ENCODE assay signal across 8 mouse cellular contexts in the genomic region with DNA sequence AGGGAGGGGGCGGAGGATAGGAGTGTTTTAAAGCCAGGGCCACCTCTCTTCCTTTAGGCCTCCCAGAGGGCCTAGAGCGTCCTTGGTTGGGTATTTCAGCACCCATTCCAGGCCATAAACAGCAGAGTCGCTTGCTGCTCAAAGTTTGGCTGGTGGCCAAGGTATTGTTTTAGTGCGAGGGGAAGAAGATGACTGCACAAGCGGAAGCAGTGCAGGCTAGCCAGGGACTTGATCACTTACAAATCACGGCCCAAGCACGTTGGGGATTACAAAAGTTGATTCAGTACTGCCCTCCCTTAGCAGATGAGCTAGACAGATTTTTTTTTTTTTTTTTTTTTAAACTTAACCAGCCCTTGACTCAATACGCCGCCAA. TPM values are rescaled to one million over a fixed set of nuclear protein-coding genes. Genes with fewer than 3 reads are reported as not detected.
DNase-seq lines count a peak whose midpoint lies in the region; ATAC-seq and TF ChIP-seq lines count a peak whose summit lies in the region.

No protein-coding gene starts in this region.

- TF ChIP-seq CTCF in bone marrow, adult 2 months (IDR thresholded peaks at IDR 0.05; ENCODE audit: control insufficient read depth, insufficient read depth, low read length), result no peak
- no peak for TF ChIP-seq CTCF in liver, postnatal 0 days (IDR thresholded peaks at IDR 0.05; ENCODE audit: low read depth)

- 1% methylated on average over 9 of the region's 9 CpGs for WGBS in kidney, embryonic 16.5 days
- 8% methylated on average over 9 of the region's 9 CpGs for WGBS in bone marrow, adult 2 months
- WGBS in heart, embryonic 15.5 days, result 7% methylated on average over 9 of the region's 9 CpGs
- 9% methylated on average over 9 of the region's 9 CpGs for WGBS in liver, postnatal 0 days (ENCODE audit: insufficient replicate concordance)

- no peaks in the 10 kb centered on the region for H3K36me3 ChIP-seq in kidney, embryonic 16.5 days (ENCODE audit: insufficient read depth, low read length)
- no peaks in the 10 kb centered on the region for H3K36me3 ChIP-seq in heart, embryonic 15.5 days
- H3K36me3 ChIP-seq in liver, postnatal 0 days (replicated peaks; ENCODE audit: insufficient read depth, low read length), result no peaks in the 10 kb centered on the region

- peaks cover 5% of the 10 kb centered on the region; the same call in 1 of the 2 replicates for H3K4me1 ChIP-seq in kidney, embryonic 16.5 days (ENCODE audit: insufficient read depth, low read length)
- H3K4me1 ChIP-seq in bone marrow, adult 2 months (ENCODE audit: control insufficient read depth, insufficient read depth, low read length), result no peaks in the 10 kb centered on the region
- peaks cover 14% of the 10 kb centered on the region for H3K4me1 ChIP-seq in heart, embryonic 15.5 days (replicated peaks)
- peaks cover 10% of the 10 kb centered on the region for H3K4me1 ChIP-seq in liver, postnatal 0 days (ENCODE audit: insufficient read depth)

- H3K4me2 ChIP-seq in kidney, embryonic 16.5 days (replicated peaks; ENCODE audit: low read depth, low read length), result peak overlapping the region; percentile 58
- peak overlapping the region; percentile 74 for H3K4me2 ChIP-seq in heart, embryonic 15.5 days
- H3K4me2 ChIP-seq in liver, postnatal 0 days (ENCODE audit: low read depth, low read length), result peak overlapping the region; percentile 71

- TF ChIP-seq POLR2A in bone marrow, adult 2 months (IDR thresholded peaks at IDR 0.05; ENCODE audit: borderline replicate concordance, control insufficient read depth, low read depth, low read length), result no peak

- no peak for ATAC-seq in kidney, embryonic 16.5 days (ENCODE audit: low FRiP score, low TSS enrichment)
- no peak for ATAC-seq in heart, embryonic 15.5 days (replicated peaks; ENCODE audit: insufficient number of reproducible peaks, insufficient read depth, low FRiP score, low read depth)
- no peak for ATAC-seq in liver, postnatal 0 days
- ATAC-seq in activated CD4-positive, CD25-positive, alpha-beta regulatory T cell, adult 4 months, result no peak

- H3K9me3 ChIP-seq in kidney, embryonic 16.5 days (ENCODE audit: low read length), result no peaks in the 10 kb centered on the region
- H3K9me3 ChIP-seq in heart, embryonic 15.5 days (replicated peaks), result no peaks in the 10 kb centered on the region
- H3K9me3 ChIP-seq in liver, postnatal 0 days (ENCODE audit: low read length), result no peaks in the 10 kb centered on the region

- no peak for DNase-seq in kidney, adult 9 months
- DNase-seq in liver, postnatal 0 days, result no peak
- DNase-seq in right cerebral cortex, postnatal 10 days (ENCODE audit: low spot score in 2 of 2), result no peak
- DNase-seq in layer of hippocampus, postnatal 10 days (ENCODE audit: low spot score in 2 of 2), result no peak

- H3K9ac ChIP-seq in kidney, embryonic 16.5 days (replicated peaks; ENCODE audit: low read length), result peak overlapping the region; percentile 42; the same call in 1 of the 2 replicates
- H3K9ac ChIP-seq in heart, embryonic 15.5 days, result peak overlapping the region; percentile 31; the same call in 1 of the 2 replicates
- peak overlapping the region; percentile 47; the same call in 1 of the 2 replicates for H3K9ac ChIP-seq in liver, postnatal 0 days (replicated peaks)

- H3K27me3 ChIP-seq in kidney, embryonic 16.5 days (ENCODE audit: insufficient read depth, low read length), result no peaks in the 10 kb centered on the region
- H3K27me3 ChIP-seq in heart, embryonic 15.5 days, result no peaks in the 10 kb centered on the region
- H3K27me3 ChIP-seq in liver, postnatal 0 days (ENCODE audit: insufficient read depth, low read length), result no peaks in the 10 kb centered on the region

- H3K4me3 ChIP-seq in kidney, embryonic 16.5 days (ENCODE audit: low read length), result peak overlapping the region; percentile 43
- peak overlapping the region; percentile 58 for H3K4me3 ChIP-seq in bone marrow, adult 2 months (replicated peaks; ENCODE audit: control insufficient read depth, low read depth, low read length)
- H3K4me3 ChIP-seq in heart, embryonic 15.5 days, result peak overlapping the region; percentile 54
- peak overlapping the region; percentile 38 for H3K4me3 ChIP-seq in liver, postnatal 0 days (ENCODE audit: low read depth, low read length)

- peak overlapping the region; percentile 79 for H3K27ac ChIP-seq in kidney, embryonic 16.5 days (ENCODE audit: low read length)
- peak overlapping the region; percentile 62 for H3K27ac ChIP-seq in bone marrow, adult 2 months (ENCODE audit: control insufficient read depth, insufficient read depth, low read depth, low read length, poor library complexity)
- H3K27ac ChIP-seq in heart, embryonic 15.5 days, result peak overlapping the region; percentile 92
- H3K27ac ChIP-seq in liver, postnatal 0 days (ENCODE audit: low read depth), result peak overlapping the region; percentile 75

- 0 out of 2 replicates have a peak, but pooled peaks have one; percentile 5 for TF ChIP-seq EP300 in liver, postnatal 0 days (IDR thresholded peaks at IDR 0.05; ENCODE audit: low read depth)

RNA-seq across cellular contexts. Expression of gene Hbp1, which starts 0.3 kb away (rescaled TPM):
- polyA plus RNA-seq in kidney, embryonic 16.5 days (2015; fragmentation: Nextera tagmentation; extraction: Ambion mirVana), result 127 and 132 TPM in 2 replicates
- polyA plus RNA-seq in bone marrow, adult 2 months (2011; ENCODE audit: insufficient read depth, insufficient read length, low replicate concordance, missing spikeins), result 26.3 and 40.0 TPM in 2 replicates
- 93.5 and 100 TPM in 2 replicates for polyA plus RNA-seq in heart, embryonic 15.5 days (2015; fragmentation: Nextera tagmentation; extraction: Ambion mirVana)
- 47.3 and 50.1 TPM in 2 replicates for polyA plus RNA-seq in liver, postnatal 0 days (2015; fragmentation: Nextera tagmentation; extraction: Ambion mirVana)
- polyA plus RNA-seq in activated CD4-positive, CD25-positive, alpha-beta regulatory T cell, adult 4 months (2017; shearing (Covaris generic)), result 100 to 1,000 TPM in 1 of 2 experiments, 10 to 100 TPM in 1; 96.5 to 144 TPM
- 10 to 100 TPM; 24.4 to 25.3 TPM for total RNA-seq in layer of hippocampus, postnatal 10 days (2021)
